Mouse (Mus musculus): ENCODE data around the gene Snx32. TPM values are rescaled to one million over a fixed set of nuclear protein-coding genes. Genes with fewer than 3 reads are reported as not detected.

Snx32 gene
- polyA plus RNA-seq, 1 experiment from 2014 or later = 103 TPM

DNA sequence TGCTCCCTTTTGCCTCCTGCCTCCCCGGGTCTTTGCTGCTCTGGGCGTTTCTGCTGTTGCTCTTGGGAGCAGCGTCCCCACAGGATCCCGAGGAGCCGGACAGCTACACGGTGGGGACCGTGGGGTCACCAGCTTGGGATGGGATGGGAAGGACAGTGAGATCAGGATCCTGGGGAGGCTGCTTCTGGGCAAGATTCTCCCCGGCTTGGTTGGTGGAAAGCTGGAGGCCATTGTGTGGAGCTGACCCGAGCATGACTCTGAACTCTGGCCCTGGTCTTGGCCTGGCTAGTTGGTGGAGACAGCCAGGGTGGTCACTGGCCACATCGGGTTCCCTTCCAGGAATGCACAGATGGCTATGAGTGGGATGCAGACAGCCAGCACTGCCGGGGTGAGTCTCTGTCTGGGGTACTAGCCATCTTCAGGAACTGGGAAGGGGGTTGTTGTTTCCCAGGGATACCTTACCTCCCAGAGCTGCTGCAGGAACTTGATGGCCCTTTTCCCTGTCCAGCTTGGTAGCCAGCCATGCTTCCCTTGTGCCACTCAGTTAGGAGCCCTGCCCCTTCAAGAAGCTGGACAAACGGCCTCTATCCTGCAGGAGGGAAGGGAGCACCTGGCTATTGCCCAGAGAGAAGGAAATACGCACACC, 35.1 kb downstream of the Snx32 start:
- H3K9me3 ChIP-seq (replicated peaks) = no peaks in the 10 kb centered on the region
- peak; percentile 25; the same call in 1 of the 2 replicates for ATAC-seq (ENCODE audit: low FRiP score)
- peak overlapping the region; percentile 71 for H3K9ac ChIP-seq (replicated peaks)
- peak overlapping the region; percentile 75 for H3K27ac ChIP-seq (replicated peaks)
- H3K4me1 ChIP-seq = peaks cover 34% of the 10 kb centered on the region
- H3K27me3 ChIP-seq (replicated peaks) = no peaks in the 10 kb centered on the region
- 22% methylated on average over 13 of the region's 13 CpGs for WGBS
- H3K4me2 ChIP-seq = peak overlapping the region; percentile 97
- H3K36me3 ChIP-seq = peaks cover 13% of the 10 kb centered on the region
- H3K4me3 ChIP-seq (replicated peaks) = peak overlapping the region; percentile 61

DNA sequence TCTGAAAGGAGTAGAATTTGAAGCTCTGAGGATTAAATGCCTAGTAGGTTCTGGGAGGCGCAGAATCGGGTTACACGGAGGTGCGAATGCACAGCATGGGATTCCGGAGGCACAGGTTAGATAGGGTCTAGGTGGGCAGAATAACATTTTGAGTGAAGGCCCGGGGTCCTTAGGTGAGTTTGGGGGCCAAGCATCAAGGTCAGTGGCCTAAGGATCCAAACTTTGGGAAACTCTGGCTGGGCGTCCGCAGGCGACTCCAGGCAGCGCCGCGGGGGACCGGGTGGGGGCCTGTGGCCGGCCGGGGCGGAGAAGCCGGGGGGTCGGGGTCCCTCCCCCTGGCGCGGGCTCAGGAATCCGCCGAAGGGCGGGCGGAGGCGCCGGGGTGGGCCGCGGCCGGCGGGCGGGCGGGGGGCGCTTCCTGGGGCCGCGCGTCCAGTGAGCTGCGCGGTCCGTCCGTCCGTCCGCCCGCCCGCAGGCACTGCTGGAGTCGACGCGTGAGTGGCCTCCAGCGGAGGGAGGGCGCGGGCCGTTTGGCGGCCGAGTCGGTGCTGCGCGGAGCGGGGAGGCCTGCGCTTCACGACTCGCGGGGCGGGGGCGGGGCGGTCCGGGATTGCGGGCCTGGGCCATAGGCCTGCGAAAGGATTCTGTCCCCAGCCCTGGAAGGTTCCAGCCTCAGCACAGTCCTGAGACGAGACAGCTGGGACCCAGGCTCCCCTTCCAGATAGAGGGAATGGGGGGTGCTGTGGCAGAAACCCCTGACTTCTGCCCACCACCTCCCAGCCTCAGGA, 35.9 kb downstream of the Snx32 start:
- Histone ChIP-seq H3K4me2 (peak overlapping the region; percentile 97), H3K36me3 (peaks cover 6% of the 10 kb centered on the region), H3K27ac (replicated peaks) (peak overlapping the region; percentile 75), H3K4me1 (peaks cover 34% of the 10 kb centered on the region), H3K27me3 (replicated peaks) (no peaks in the 10 kb centered on the region), H3K9me3 (replicated peaks) (no peaks in the 10 kb centered on the region), H3K9ac (replicated peaks) (peak overlapping the region; percentile 71), H3K4me3 (replicated peaks) (peak overlapping the region; percentile 61)
- ATAC-seq (ENCODE audit: low FRiP score) = peak; percentile 70
- 1% methylated on average over 44 of the region's 68 CpGs for WGBS

DNA sequence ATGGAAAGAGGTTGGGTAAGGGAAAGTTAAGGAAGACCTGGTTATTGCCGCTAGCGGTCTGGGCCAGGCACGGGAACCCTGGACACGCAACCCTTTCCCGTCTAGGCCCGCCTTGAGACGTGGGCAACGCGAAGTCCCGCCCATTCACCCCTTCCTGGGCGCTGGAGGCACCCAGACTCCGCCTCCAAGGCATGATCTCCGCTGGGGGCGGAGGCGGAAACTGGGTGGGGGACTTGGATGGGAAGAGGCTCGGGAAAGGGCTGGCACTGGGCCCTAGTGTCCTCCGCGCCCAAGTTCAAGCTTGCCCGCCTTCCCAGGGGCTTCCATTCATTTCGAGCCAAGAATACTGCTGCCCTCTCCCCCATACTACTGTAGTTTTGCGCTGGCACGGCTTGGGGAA, 36.6 kb downstream of the Snx32 start, which contains the start of gene Efemp2:
Gene Efemp2 (plus strand): TSS at position 235 of the 400 bp plus-strand sequence.
- H3K9ac ChIP-seq (replicated peaks) = peak within 1 kb of the TSS; percentile 71
- H3K4me1 ChIP-seq = peaks cover 34% of the 10 kb centered on the region
- H3K4me2 ChIP-seq = peak within 1 kb of the TSS; percentile 97
- ATAC-seq (ENCODE audit: low FRiP score) = peak; percentile 53; the same call in 1 of the 2 replicates
- peak within 1 kb of the TSS; percentile 61 for H3K4me3 ChIP-seq (replicated peaks)
- no peaks in the 10 kb centered on the region for H3K9me3 ChIP-seq (replicated peaks)
- H3K36me3 ChIP-seq = no peaks in the 10 kb centered on the region
- 1% methylated on average over 22 of the region's 22 CpGs for WGBS
- H3K27me3 ChIP-seq (replicated peaks) = no peaks in the 10 kb centered on the region
- peak within 1 kb of the TSS; percentile 75 for H3K27ac ChIP-seq (replicated peaks)

DNA sequence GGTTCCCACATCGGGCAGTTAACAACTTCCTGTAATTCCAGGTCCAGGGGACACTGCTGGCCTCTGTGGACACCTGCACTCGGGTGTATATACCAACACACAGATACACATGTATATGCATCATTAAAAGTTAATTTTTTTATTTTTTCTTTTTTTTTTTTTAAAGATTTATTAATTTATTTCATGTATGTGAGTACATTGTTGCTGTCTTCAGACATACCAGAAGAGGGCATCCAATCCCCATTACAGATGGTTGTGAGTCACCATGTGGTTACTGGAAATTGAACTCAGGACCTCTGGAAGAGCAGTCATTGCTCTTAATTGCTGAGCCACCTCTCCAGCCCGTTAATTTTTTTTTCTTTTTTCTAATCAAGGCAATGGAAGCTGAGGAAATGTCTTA, 37.5 kb downstream of the Snx32 start:
- Histone ChIP-seq H3K9me3 (replicated peaks) (no peaks in the 10 kb centered on the region), H3K4me1 (peaks cover 34% of the 10 kb centered on the region), H3K27ac (replicated peaks) (no peak overlapping the region), H3K4me3 (replicated peaks) (0 out of 2 replicates have a peak overlapping the region, but pooled peaks have one; percentile 61), H3K36me3 (no peaks in the 10 kb centered on the region), H3K4me2 (no peak overlapping the region), H3K27me3 (replicated peaks) (no peaks in the 10 kb centered on the region), H3K9ac (replicated peaks) (no peak overlapping the region)
- WGBS = 76% methylated on average over 3 of the region's 3 CpGs
- no peak for ATAC-seq (ENCODE audit: low FRiP score)

DNA sequence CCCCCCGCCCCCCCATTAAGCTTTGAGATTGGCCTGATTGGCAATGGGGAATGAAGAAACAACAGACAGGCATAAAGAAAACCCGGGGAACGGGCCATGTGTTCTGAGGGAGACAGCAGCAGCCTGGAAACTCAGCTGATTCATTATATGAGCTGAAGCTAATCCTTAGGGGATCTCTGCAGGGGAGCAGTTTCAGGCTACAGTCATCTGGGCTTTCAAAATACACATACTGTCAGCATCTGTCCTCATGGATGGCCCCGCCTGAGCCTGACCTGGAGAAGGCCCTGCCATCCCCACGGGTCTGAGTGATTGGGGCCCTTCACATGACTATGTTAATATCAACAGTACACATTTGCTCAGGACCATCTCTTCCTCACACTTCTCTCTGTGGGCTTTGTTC, 38.5 kb downstream of the Snx32 start:
- peaks cover 30% of the 10 kb centered on the region for H3K4me1 ChIP-seq
- H3K4me3 ChIP-seq (replicated peaks) = no peak overlapping the region
- no peak for ATAC-seq (ENCODE audit: low FRiP score)
- H3K9me3 ChIP-seq (replicated peaks) = no peaks in the 10 kb centered on the region
- WGBS = 44% methylated on average over 5 of the region's 5 CpGs
- no peak overlapping the region for H3K27ac ChIP-seq (replicated peaks)
- peaks cover 8% of the 10 kb centered on the region for H3K36me3 ChIP-seq
- H3K9ac ChIP-seq (replicated peaks) = no peak overlapping the region
- H3K4me2 ChIP-seq = no peak overlapping the region
- no peaks in the 10 kb centered on the region for H3K27me3 ChIP-seq (replicated peaks)

DNA sequence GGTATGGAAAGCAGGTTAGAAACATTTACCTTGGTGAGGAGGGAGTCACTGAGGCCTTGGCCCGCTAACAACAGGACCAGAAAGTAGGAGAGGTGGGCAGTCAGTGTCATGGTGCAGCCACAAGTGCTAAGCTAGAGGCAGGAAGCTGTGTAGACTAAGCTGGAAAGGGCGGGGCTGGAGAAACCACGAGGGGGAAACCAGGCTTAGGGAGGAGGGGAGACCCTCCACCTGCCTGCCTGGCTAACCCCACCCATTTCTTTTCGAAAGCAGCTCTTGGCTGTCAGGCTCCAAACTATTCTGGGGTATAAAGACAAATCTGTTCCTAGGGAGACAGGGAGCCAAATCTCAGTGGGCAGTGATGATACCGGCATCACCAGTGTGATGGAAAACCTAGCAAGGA, 42.0 kb downstream of the Snx32 start, which contains the start of gene Ctsw:
Gene Ctsw (minus strand): TSS at position 134 of the 400 bp plus-strand sequence.
- H3K9ac ChIP-seq (replicated peaks) = no peak within 1 kb of the TSS
- H3K4me2 ChIP-seq = no peak within 1 kb of the TSS
- H3K4me3 ChIP-seq (replicated peaks) = no peak within 1 kb of the TSS
- 74% methylated on average over 5 of the region's 5 CpGs for WGBS
- no peaks in the 10 kb centered on the region for H3K9me3 ChIP-seq (replicated peaks)
- no peak for ATAC-seq (ENCODE audit: low FRiP score)
- no peak within 1 kb of the TSS for H3K27ac ChIP-seq (replicated peaks)
- H3K4me1 ChIP-seq = peaks cover 17% of the 10 kb centered on the region
- no peaks in the 10 kb centered on the region for H3K27me3 ChIP-seq (replicated peaks)
- peaks cover 34% of the 10 kb centered on the region for H3K36me3 ChIP-seq

DNA sequence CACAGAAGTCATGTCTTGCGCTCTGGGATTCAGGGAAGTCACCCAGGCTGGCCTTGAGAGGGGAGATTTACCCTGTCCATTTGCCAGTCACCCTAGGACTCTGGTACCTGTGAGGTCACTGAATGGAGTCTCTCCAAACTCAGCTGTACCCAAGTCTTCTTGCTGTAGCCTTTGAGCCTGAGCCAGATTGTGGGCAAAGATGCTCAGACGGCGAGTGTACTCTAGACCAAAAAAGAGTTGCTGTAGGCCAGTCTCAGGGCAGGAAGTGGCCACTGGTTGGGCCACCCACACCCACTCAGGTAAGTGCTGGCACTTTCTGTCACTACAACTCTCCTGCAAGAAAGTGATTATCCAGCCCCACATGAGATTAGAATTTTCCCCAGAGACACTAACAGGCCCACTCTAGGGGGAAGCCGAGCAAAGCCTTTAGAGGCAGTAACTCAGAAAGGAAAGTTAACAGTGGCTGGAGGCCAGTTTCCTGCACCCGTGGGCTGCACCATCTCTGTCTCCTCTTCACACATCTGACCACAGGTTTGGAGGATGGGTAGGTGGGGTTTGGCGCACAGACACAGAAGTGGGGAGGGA, 43.3 kb downstream of the Snx32 start:
- Histone ChIP-seq H3K9me3 (replicated peaks) (no peaks in the 10 kb centered on the region), H3K4me2 (no peak overlapping the region), H3K4me1 (peaks cover 16% of the 10 kb centered on the region), H3K9ac (replicated peaks) (no peak overlapping the region), H3K4me3 (replicated peaks) (no peak overlapping the region), H3K36me3 (peaks cover 46% of the 10 kb centered on the region), H3K27ac (replicated peaks) (no peak overlapping the region), H3K27me3 (replicated peaks) (no peaks in the 10 kb centered on the region)
- ATAC-seq (ENCODE audit: low FRiP score) = no peak
- 91% methylated on average over 6 of the region's 6 CpGs for WGBS

DNA sequence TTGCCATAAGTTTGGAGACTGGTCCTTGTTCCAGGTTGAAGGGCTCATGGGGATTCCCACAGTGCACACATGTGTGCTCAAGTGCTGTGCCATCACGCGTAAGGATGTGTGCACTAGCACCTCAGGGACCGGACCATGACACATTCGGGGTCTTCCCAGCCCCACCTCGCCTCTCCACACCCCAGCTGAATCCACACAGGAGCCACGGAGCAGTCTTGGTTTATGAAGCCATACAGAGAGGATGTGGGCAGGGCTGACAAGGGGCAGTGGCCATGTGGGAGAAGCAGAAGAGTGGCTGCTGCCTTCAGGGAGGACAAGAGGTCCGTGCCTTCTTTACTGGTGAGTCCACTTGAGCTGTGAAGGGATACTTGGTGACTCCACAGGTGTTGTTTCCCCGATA, 45.3 kb downstream of the Snx32 start:
- Histone ChIP-seq H3K27me3 (replicated peaks) (no peaks in the 10 kb centered on the region), H3K36me3 (peaks cover 46% of the 10 kb centered on the region), H3K4me3 (replicated peaks) (no peak overlapping the region), H3K4me1 (peaks cover 28% of the 10 kb centered on the region), H3K4me2 (0 out of 2 replicates have a peak overlapping the region, but pooled peaks have one; percentile 49), H3K27ac (replicated peaks) (no peak overlapping the region), H3K9me3 (replicated peaks) (no peaks in the 10 kb centered on the region), H3K9ac (replicated peaks) (0 out of 2 replicates have a peak overlapping the region, but pooled peaks have one; percentile 6)
- no peak for ATAC-seq (ENCODE audit: low FRiP score)
- 94% methylated on average over 8 of the region's 8 CpGs for WGBS

DNA sequence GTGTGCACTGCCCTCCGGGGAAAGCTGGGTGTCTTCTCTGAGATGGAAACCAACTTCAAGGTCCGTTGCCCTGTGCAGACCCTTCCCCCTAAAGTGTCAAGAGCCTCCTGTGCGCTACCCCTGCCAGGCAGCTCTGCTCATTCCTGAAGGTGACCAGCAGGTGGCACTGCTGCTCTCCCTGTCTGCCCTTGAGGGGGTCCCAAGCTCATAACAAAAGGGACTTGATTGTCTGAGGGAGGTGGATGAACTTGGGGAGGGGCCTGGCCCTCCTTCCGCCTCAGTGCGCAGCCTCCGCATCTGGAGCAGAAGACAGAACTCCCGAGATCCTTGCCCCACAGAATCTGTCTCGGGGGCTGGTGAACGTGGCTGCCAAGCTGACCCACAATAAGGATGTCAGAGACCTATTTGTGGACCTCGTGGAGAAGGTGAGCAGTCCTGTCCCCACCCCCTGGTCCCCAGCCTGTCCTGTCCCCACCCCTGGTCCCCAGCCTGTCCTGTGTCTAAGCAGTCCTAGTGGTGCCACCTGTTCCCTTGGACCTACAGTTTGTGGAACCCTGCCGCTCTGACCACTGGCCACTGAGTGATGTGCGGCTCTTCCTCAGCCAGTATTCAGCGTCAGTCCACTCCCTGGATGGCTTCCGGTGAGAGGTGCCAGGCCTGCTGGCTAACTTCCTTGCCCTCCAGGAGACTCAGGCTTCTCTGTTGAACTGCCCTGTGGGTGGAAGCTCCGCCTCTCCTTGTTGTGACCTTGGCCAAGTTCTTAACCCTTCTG, 46.4 kb downstream of the Snx32 start:
- ATAC-seq (ENCODE audit: low FRiP score) = peak; percentile 42
- Histone ChIP-seq H3K4me3 (replicated peaks) (peak overlapping the region; percentile 27), H3K27ac (replicated peaks) (peak overlapping the region; percentile 65), H3K9ac (replicated peaks) (peak overlapping the region; percentile 46), H3K4me2 (peak overlapping the region; percentile 49), H3K27me3 (replicated peaks) (peaks cover 4% of the 10 kb centered on the region; the same call in 1 of the 2 replicates), H3K36me3 (peaks cover 46% of the 10 kb centered on the region), H3K4me1 (peaks cover 32% of the 10 kb centered on the region), H3K9me3 (replicated peaks) (no peaks in the 10 kb centered on the region)
- WGBS = 37% methylated on average over 15 of the region's 15 CpGs

DNA sequence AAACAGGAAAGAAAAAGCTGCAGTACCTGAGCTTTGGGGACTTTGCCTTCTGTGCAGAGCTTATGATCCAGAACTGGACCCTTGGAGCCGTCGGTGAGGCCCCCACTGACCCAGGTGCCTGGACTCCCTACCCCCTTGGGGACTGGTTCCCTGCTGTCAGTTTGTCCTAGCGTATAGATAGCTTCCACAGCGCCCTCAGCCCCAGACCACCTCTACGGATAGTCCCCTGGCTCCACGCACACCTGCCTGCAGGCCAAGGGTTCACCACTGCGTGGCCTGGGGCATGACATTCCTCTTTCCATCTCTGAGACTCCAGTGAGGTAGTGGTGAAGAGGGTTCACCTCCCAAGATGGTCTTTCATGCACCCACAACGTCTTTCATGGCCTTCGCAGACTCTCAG, 47.1 kb downstream of the Snx32 start:
- Histone ChIP-seq H3K36me3 (peaks cover 46% of the 10 kb centered on the region), H3K9me3 (replicated peaks) (no peaks in the 10 kb centered on the region), H3K27ac (replicated peaks) (no peak overlapping the region), H3K4me2 (no peak overlapping the region), H3K9ac (replicated peaks) (no peak overlapping the region), H3K4me1 (peaks cover 33% of the 10 kb centered on the region), H3K4me3 (replicated peaks) (no peak overlapping the region), H3K27me3 (replicated peaks) (peaks cover 4% of the 10 kb centered on the region; the same call in 1 of the 2 replicates)
- WGBS = 90% methylated on average over 9 of the region's 9 CpGs
- no peak for ATAC-seq (ENCODE audit: low FRiP score)

- no peak for ATAC-seq (ENCODE audit: low FRiP score)
- no peak overlapping the region for H3K27ac ChIP-seq (replicated peaks)
- peaks cover 4% of the 10 kb centered on the region; the same call in 1 of the 2 replicates for H3K27me3 ChIP-seq (replicated peaks)
- WGBS = 88% methylated on average over 6 of the region's 6 CpGs
- H3K9ac ChIP-seq (replicated peaks) = peak overlapping the region; percentile 76
- peak overlapping the region; percentile 81 for H3K4me3 ChIP-seq (replicated peaks)
- H3K9me3 ChIP-seq (replicated peaks) = no peaks in the 10 kb centered on the region
- H3K4me1 ChIP-seq = peaks cover 42% of the 10 kb centered on the region
- peak overlapping the region; percentile 76 for H3K4me2 ChIP-seq
- peaks cover 34% of the 10 kb centered on the region for H3K36me3 ChIP-seq
Measured at GRCm38 (mm10) chr19:5461411-5461810, 48.9 kb downstream of the Snx32 start.

Data from neural tube, embryonic 15.5 days (tissue).